Mouse (Mus musculus) E14TG2a.4 (cell line): Measurements from ENCODE around the gene Phf20.

Experiments
- CTCF ChIP-seq: conservative IDR thresholded peaks from 2 replicates; pipeline ENCODE4 v1.5.1; 2014; ENCODE audit warnings: low read length
- NANOG ChIP-seq: IDR thresholded peaks from 2 replicates; pipeline ENCODE4 v1.6.1; 2014; ENCODE audit warnings: borderline replicate concordance, low read length, mixed read lengths

GRCm38 (mm10) chr2:156196302-156197128 is at the start of gene Phf20:
- TF ChIP-seq CTCF = no peak
- no peak for TF ChIP-seq NANOG
